Mouse (Mus musculus): Measurements from ENCODE around the gene Gm3448. TPM values are rescaled to one million over a fixed set of nuclear protein-coding genes. Genes with fewer than 3 reads are reported as not detected.

The Gm3448 gene
- polyA plus RNA-seq, 1 experiment from 2014 or later, result 5.7 TPM

Other genes with a start within 250 kb of the Gm3448 start
- 4.7 and 9.0 TPM in 2 replicates for gene Wdr27, start 98.4 kb downstream of the Gm3448 start, polyA plus RNA-seq (2015; fragmentation: Nextera tagmentation; extraction: Ambion mirVana)
- 27.4 and 28.2 TPM in 2 replicates for gene 1600012H06Rik, start 98.4 kb downstream of the Gm3448 start, polyA plus RNA-seq (2015; fragmentation: Nextera tagmentation; extraction: Ambion mirVana)
- gene Phf10, start 80.3 kb downstream of the Gm3448 start, polyA plus RNA-seq (2015; fragmentation: Nextera tagmentation; extraction: Ambion mirVana), result 19.0 and 19.2 TPM in 2 replicates
- gene 9030025P20Rik, start 63.1 kb downstream of the Gm3448 start, polyA plus RNA-seq (2015; fragmentation: Nextera tagmentation; extraction: Ambion mirVana), result 10.6 and 11.8 TPM in 2 replicates
- 0.96 and 1.4 TPM in 2 replicates for gene Gm3417, start 62.7 kb downstream of the Gm3448 start, polyA plus RNA-seq (2015; fragmentation: Nextera tagmentation; extraction: Ambion mirVana)
- gene Gm3435, start 31.4 kb downstream of the Gm3448 start, polyA plus RNA-seq (2015; fragmentation: Nextera tagmentation; extraction: Ambion mirVana), result 15.4 and 17.8 TPM in 2 replicates
- 111 and 114 TPM in 2 replicates for gene Ermard, start 329 bp downstream of the Gm3448 start, polyA plus RNA-seq (2015; fragmentation: Nextera tagmentation; extraction: Ambion mirVana)
- gene Tcte3, start within 50 bp of the Gm3448 start, polyA plus RNA-seq (2015; fragmentation: Nextera tagmentation; extraction: Ambion mirVana), result not detected in 2 replicates